Mouse (Mus musculus) B cell, adult 2 months (primary cell): ENCODE results near the gene S100a16.
A peak's percentile ranks its signal among the peaks of the same experiment; 100 is the strongest.

ENCODE experiments used
- DNase-seq, 2 experiments: peaks; one replicate each; pipeline ENCODE4 v3.0.0; 2022

The S100a16 gene

DNA sequence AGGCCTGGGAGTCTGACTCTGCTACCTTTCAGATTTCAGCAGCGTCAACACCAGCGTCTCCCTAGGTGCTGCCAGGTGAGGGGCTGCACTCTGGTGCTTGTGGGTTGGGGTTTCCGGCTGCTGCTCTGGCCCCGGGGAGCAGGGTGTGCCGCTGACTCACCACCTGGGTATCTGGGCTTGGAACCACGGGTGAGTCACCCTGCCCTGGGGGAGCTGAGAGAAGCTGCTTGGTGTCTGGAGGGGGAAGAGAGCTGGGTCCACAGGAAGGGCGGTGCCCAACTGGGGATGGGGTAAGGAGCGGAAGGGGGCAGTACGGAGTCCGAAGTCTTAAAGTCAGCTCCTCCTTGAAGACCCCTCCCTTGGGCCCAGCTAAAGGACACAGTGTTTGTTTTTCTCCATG is 49.9 kb downstream of the S100a16 start:
- DNase-seq = peak; percentile 91 to 95

DNA sequence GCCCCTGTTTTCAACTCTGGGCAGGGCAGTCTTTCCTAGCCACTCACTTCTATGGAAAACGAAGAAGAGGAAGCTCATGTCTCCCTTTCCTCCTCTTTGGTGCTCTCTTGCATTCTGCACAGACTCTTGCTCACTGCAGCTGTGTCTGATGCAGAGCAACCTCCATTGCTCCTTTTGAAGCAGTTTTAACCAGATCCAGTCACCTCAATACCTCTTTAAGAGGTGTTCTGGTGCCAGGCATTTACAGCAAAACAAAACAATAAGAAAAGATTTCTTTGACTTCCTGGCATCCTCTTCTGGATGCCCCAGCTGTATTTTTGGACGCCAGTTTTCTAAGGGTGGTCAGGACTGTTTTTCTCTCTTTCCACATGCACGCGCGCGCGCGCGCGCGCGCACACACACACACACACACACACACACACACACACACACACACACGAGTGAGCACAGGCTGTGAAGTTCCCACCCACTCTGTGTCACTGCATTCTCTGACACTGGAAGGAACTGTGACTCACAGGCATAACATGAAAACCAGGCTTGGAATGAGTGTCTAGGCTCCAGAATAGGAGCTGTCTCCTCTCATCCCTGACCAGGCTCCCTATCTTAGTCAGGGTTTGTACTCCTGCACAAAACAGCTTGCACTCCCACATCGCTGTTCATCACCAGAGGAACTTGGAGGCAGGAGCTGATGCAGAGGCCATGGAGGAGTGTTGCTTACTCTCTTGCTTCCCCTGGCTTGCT is 50.5 kb downstream of the S100a16 start:
- DNase-seq = peak; percentile 58 to 64

DNA sequence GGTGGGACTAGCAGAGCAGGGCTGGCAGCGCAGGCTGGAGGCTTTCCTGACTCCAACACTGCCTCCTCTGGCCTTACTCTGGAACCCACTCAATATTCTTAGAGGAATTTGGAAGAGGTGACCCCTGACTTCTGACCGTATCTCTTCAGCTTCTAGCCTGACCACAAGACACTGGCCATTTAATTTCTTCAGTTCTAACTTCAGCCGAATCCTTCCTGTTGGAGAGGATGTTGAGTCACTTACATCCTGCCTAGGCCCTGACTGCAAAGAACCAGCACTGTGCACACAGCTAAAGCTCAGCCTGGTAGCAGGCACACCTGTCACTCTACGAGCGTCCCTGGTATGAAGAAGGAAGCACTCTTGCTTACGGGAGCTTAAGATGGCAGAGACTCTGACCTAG is 52.3 kb downstream of the S100a16 start:
- DNase-seq = peak in 1 of 2 experiments; percentile 43

DNA sequence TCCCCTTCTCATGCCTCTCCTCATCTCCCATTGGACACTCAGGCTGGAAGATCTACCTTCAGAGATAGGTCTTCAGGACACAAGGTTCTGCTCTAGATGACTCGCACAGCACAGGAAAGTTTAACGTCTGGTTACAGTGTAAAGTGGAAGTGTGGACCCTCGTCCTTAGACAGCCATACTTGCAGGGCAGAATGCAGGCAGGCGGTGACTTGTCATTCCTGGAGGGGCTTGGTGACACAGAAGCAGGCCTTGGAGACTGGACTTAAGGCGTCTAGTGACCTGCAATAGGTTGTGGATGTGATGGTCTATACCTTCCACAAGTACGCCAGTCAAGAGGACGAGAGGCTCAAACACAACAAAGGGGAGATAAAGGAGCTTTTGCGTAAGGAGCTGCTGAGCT is 52.9 kb downstream of the S100a16 start, which contains the start of gene S100a2:
Gene S100a2 (plus strand): TSS at position 301 of the 400 bp plus-strand sequence.
- DNase-seq = no peak
